Mouse (Mus musculus) mature B cell (primary cell): Measurements from ENCODE around the gene Cyp24a1.

Experiments
- in situ Hi-C: fragments of 300-500 bp; cut with MboI; formaldehyde crosslinking; loops from 2 replicates; pipeline ENCODE4 v1.14.3; 2019

Gene Cyp24a1

DNA sequence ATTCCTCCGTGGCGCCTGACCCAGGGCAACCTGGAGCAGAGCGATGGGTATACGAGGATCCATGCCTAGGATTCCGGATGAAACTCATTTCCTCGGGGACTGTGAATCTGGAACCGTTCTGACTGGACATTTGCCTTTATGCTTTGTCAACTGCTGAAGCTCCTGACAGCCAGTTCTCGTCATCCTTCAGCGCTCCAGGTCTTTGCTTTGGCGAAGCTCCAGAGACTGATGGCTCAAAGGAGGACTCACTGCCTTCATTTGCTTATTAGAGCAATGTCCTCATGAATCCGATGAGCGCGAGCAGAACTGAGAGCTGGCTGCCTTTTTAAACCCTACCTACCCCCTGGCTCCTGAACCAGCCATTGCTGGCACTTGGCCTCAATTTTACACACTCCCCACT lies 58.2 kb downstream of the Cyp24a1 start:
- in situ Hi-C loops, result no loop called here

GRCm38 (mm10) chr2:170436204-170436603 lies 60.7 kb downstream of the Cyp24a1 start:
- in situ Hi-C loops, result no loop called here
